Mouse (Mus musculus): Measurements from ENCODE around the gene Gm4312. TPM values are rescaled to one million over a fixed set of nuclear protein-coding genes. Genes with fewer than 3 reads are reported as not detected.
"Not testable (repeated sequence)": the region's sequence is repeated elsewhere in the genome, so short reads cannot be mapped to it uniquely, and the experiment has no call there.

The Gm4312 gene
- total and polyA plus RNA-seq, 2 experiments from 2014 or later: not detected

- not testable (repeated sequence) for DNase-seq (ENCODE audit: low spot score); H3K27me3 ChIP-seq (ENCODE audit: insufficient read depth, low read length); H3K27ac ChIP-seq (ENCODE audit: low read depth, low read length); H3K4me2 ChIP-seq (ENCODE audit: low read depth, low read length, poor library complexity, severe bottlenecking); H3K9me3 ChIP-seq (ENCODE audit: low read length); H3K4me1 ChIP-seq (ENCODE audit: insufficient read depth, low read length); H3K4me3 ChIP-seq (ENCODE audit: low read depth, low read length); H3K9ac ChIP-seq (replicated peaks; ENCODE audit: low read length, poor library complexity, severe bottlenecking); ATAC-seq (ENCODE audit: low FRiP score); H3K36me3 ChIP-seq (ENCODE audit: insufficient read depth, low read length)
- no CpG with 5 or more reads among the region's 2 CpGs for WGBS
Measured at GRCm38 (mm10) chr10:100335376-100335775, 47.0 kb downstream of the Gm4312 start, which contains the start of gene Gm4301. TSS of gene Gm4301 (plus strand) at chr10:100335676.

Other genes starting within 250 kb of the Gm4312 start
- gene Gm4301, start 46.9 kb downstream of the Gm4312 start, total RNA-seq (2014; rRNA removed): not detected in 2 replicates
- gene Gm4301, start 46.9 kb downstream of the Gm4312 start, polyA plus RNA-seq (2015; fragmentation: Nextera tagmentation; extraction: Ambion mirVana): not detected in 2 replicates
- gene Gm4302, start 41.7 kb downstream of the Gm4312 start, total RNA-seq (2014; rRNA removed): 0.16 TPM in 1 of 2 replicates, not detected in the other
- gene Gm4302, start 41.7 kb downstream of the Gm4312 start, polyA plus RNA-seq (2015; fragmentation: Nextera tagmentation; extraction: Ambion mirVana): not detected in 2 replicates
- not detected in 2 replicates for gene Gm4303, start 36.6 kb downstream of the Gm4312 start, total RNA-seq (2014; rRNA removed)
- not detected in 2 replicates for gene Gm4303, start 36.6 kb downstream of the Gm4312 start, polyA plus RNA-seq (2015; fragmentation: Nextera tagmentation; extraction: Ambion mirVana)
- gene Gm4305, start 31.5 kb downstream of the Gm4312 start, total RNA-seq (2014; rRNA removed): not detected in 2 replicates
- gene Gm4305, start 31.5 kb downstream of the Gm4312 start, polyA plus RNA-seq (2015; fragmentation: Nextera tagmentation; extraction: Ambion mirVana): not detected in 2 replicates
- not detected in 2 replicates for gene Gm4307, start 21.2 kb downstream of the Gm4312 start, total RNA-seq (2014; rRNA removed)
- gene Gm4307, start 21.2 kb downstream of the Gm4312 start, polyA plus RNA-seq (2015; fragmentation: Nextera tagmentation; extraction: Ambion mirVana): not detected in 2 replicates
- gene Tmtc3, start 104.8 kb upstream of the Gm4312 start, total RNA-seq (2014; rRNA removed): 20.1 and 30.8 TPM in 2 replicates
- gene Tmtc3, start 104.8 kb upstream of the Gm4312 start, polyA plus RNA-seq (2015; fragmentation: Nextera tagmentation; extraction: Ambion mirVana): 5.6 and 6.2 TPM in 2 replicates
- gene Cep290, start 105.0 kb upstream of the Gm4312 start, total RNA-seq (2014; rRNA removed): 3.9 and 5.3 TPM in 2 replicates
- 4.7 and 5.1 TPM in 2 replicates for gene Cep290, start 105.0 kb upstream of the Gm4312 start, polyA plus RNA-seq (2015; fragmentation: Nextera tagmentation; extraction: Ambion mirVana)
- 20.9 and 27.7 TPM in 2 replicates for gene 4930430F08Rik, start 207.9 kb upstream of the Gm4312 start, total RNA-seq (2014; rRNA removed)
- 15.4 and 18.3 TPM in 2 replicates for gene 4930430F08Rik, start 207.9 kb upstream of the Gm4312 start, polyA plus RNA-seq (2015; fragmentation: Nextera tagmentation; extraction: Ambion mirVana)
- not detected in 2 replicates for gene 1700017N19Rik, start 207.9 kb upstream of the Gm4312 start, total RNA-seq (2014; rRNA removed)
- 0.25 and 0.27 TPM in 2 replicates for gene 1700017N19Rik, start 207.9 kb upstream of the Gm4312 start, polyA plus RNA-seq (2015; fragmentation: Nextera tagmentation; extraction: Ambion mirVana)